Mouse (Mus musculus) heart, embryonic 16.5 days (tissue): ENCODE measurements around the gene Efcab6. TPM values are rescaled to one million over a fixed set of nuclear protein-coding genes. Genes with fewer than 3 reads are reported as not detected.

Experiments used
- ATAC-seq: fragments of 200-750 bp; cut with Nextera tagmentation; replicated peaks from 2 replicates; pipeline ENCODE4 v1.8.0; 2017; ENCODE audit warnings: moderate number of reproducible peaks; ENCODE audit not compliant: insufficient read depth, low FRiP score; ENCODE audit errors: extremely low read depth
- H3K27ac ChIP-seq: fragments of 300-500 bp; sonication (generic); 2 replicates; pipeline ENCODE4 v1.5.1; 2014; ENCODE audit warnings: mild to moderate bottlenecking, low read length, control low read depth, moderate library complexity
- H3K27me3 ChIP-seq: fragments of 300-500 bp; sonication (generic); 2 replicates; pipeline ENCODE4 v1.6.1; 2014; ENCODE audit warnings: low read length, mixed read lengths; ENCODE audit not compliant: control insufficient read depth, insufficient read depth
- H3K36me3 ChIP-seq: fragments of 300-500 bp; sonication (generic); 2 replicates; pipeline ENCODE4 v1.6.1; 2014; ENCODE audit not compliant: control insufficient read depth, insufficient read depth
- H3K4me1 ChIP-seq: fragments of 300-500 bp; sonication (generic); 2 replicates; pipeline ENCODE4 v1.6.1; 2014; ENCODE audit warnings: low read length, mixed read lengths; ENCODE audit not compliant: control insufficient read depth, insufficient read depth
- H3K4me2 ChIP-seq: fragments of 300-500 bp; sonication (generic); 2 replicates; pipeline ENCODE4 v1.6.1; 2014; ENCODE audit warnings: low read depth, mild to moderate bottlenecking, control low read depth, low read length
- H3K4me3 ChIP-seq: fragments of 300-500 bp; sonication (generic); 2 replicates; pipeline ENCODE4 v1.5.1; 2014; ENCODE audit warnings: mild to moderate bottlenecking, control low read depth, low read length
- H3K9ac ChIP-seq: fragments of 300-500 bp; sonication (generic); 2 replicates; pipeline ENCODE4 v1.6.1; 2014; ENCODE audit warnings: low read length, control low read depth
- H3K9me3 ChIP-seq: fragments of 300-500 bp; sonication (generic); replicated peaks from 2 replicates; pipeline ENCODE4 v1.6.1; 2016; ENCODE audit warnings: low read length; ENCODE audit not compliant: control insufficient read depth
- WGBS: fragments of 180-500 bp; shearing (Covaris S2); extraction: QIAGEN DNeasy Blood & Tissue Kit; methylation state at CpG from one replicate; pipeline ENCODE4 v1.1.7; 2014; 5-methylcytosine and 5-hydroxymethylcytosine counted together
- polyA plus RNA-seq: library from polyadenylated mRNA; unstranded; fragments of >200 nt; fragmentation: Nextera tagmentation; extraction: Ambion mirVana; gene quantifications from 2 replicates; pipeline ENCODE4 v1.2.1, GENCODE M21; 2015

Gene Efcab6
- polyA plus RNA-seq, 1 experiment from 2014 or later, result 0.30 TPM

GRCm38 (mm10) chr15:84086775-84087174 lies 21.6 kb upstream of the Efcab6 start:
- H3K9ac ChIP-seq, result no peak overlapping the region
- H3K36me3 ChIP-seq, result no peaks in the 10 kb centered on the region
- 41% methylated on average over 9 of the region's 9 CpGs for WGBS
- H3K9me3 ChIP-seq, result no peaks in the 10 kb centered on the region
- no peak for ATAC-seq
- H3K4me2 ChIP-seq, result no peak overlapping the region
- H3K27ac ChIP-seq, result no peak overlapping the region
- no peaks in the 10 kb centered on the region for H3K27me3 ChIP-seq
- H3K4me1 ChIP-seq, result no peaks in the 10 kb centered on the region
- H3K4me3 ChIP-seq, result no peak overlapping the region

GRCm38 (mm10) chr15:84086364-84086763 lies 21.2 kb upstream of the Efcab6 start:
- Histone ChIP-seq H3K9ac (no peak overlapping the region), H3K27ac (no peak overlapping the region), H3K36me3 (no peaks in the 10 kb centered on the region), H3K4me3 (no peak overlapping the region), H3K27me3 (no peaks in the 10 kb centered on the region), H3K9me3 (no peaks in the 10 kb centered on the region), H3K4me1 (no peaks in the 10 kb centered on the region), H3K4me2 (no peak overlapping the region)
- ATAC-seq, result no peak
- 21% methylated on average over 12 of the region's 12 CpGs for WGBS

GRCm38 (mm10) chr15:84080069-84080468 lies 14.9 kb upstream of the Efcab6 start:
- H3K4me2 ChIP-seq, result no peak overlapping the region
- 33% methylated on average over 7 of the region's 7 CpGs for WGBS
- no peak overlapping the region for H3K4me3 ChIP-seq
- H3K27me3 ChIP-seq, result peaks cover 15% of the 10 kb centered on the region
- H3K36me3 ChIP-seq, result no peaks in the 10 kb centered on the region
- ATAC-seq, result no peak
- H3K9ac ChIP-seq, result no peak overlapping the region
- no peak overlapping the region for H3K27ac ChIP-seq
- H3K4me1 ChIP-seq, result no peaks in the 10 kb centered on the region
- H3K9me3 ChIP-seq, result no peaks in the 10 kb centered on the region

GRCm38 (mm10) chr15:84079519-84079918 lies 14.3 kb upstream of the Efcab6 start:
- H3K4me1 ChIP-seq, result no peaks in the 10 kb centered on the region
- H3K9ac ChIP-seq, result no peak overlapping the region
- no peaks in the 10 kb centered on the region for H3K9me3 ChIP-seq
- no peak overlapping the region for H3K4me2 ChIP-seq
- no peak overlapping the region for H3K27ac ChIP-seq
- H3K36me3 ChIP-seq, result no peaks in the 10 kb centered on the region
- H3K4me3 ChIP-seq, result no peak overlapping the region
- WGBS, result 78% methylated on average over 2 of the region's 2 CpGs
- H3K27me3 ChIP-seq, result peaks cover 21% of the 10 kb centered on the region
- ATAC-seq, result no peak

GRCm38 (mm10) chr15:84078667-84079066 lies 13.5 kb upstream of the Efcab6 start:
- Histone ChIP-seq H3K27ac (no peak overlapping the region), H3K4me1 (no peaks in the 10 kb centered on the region), H3K36me3 (no peaks in the 10 kb centered on the region), H3K4me2 (no peak overlapping the region), H3K27me3 (peaks cover 24% of the 10 kb centered on the region), H3K4me3 (no peak overlapping the region), H3K9ac (no peak overlapping the region), H3K9me3 (no peaks in the 10 kb centered on the region)
- WGBS, result 71% methylated on average over 13 of the region's 13 CpGs
- no peak for ATAC-seq

GRCm38 (mm10) chr15:84077151-84077550 lies 12.0 kb upstream of the Efcab6 start:
- H3K9ac ChIP-seq, result no peak overlapping the region
- no peak overlapping the region for H3K27ac ChIP-seq
- H3K4me1 ChIP-seq, result no peaks in the 10 kb centered on the region
- H3K36me3 ChIP-seq, result no peaks in the 10 kb centered on the region
- no peak overlapping the region for H3K4me3 ChIP-seq
- 55% methylated on average over 17 of the region's 17 CpGs for WGBS
- H3K4me2 ChIP-seq, result no peak overlapping the region
- no peak for ATAC-seq
- H3K9me3 ChIP-seq, result no peaks in the 10 kb centered on the region
- H3K27me3 ChIP-seq, result peaks cover 34% of the 10 kb centered on the region

- H3K4me2 ChIP-seq, result no peak overlapping the region
- H3K4me1 ChIP-seq, result no peaks in the 10 kb centered on the region
- H3K9ac ChIP-seq, result no peak overlapping the region
- H3K4me3 ChIP-seq, result no peak overlapping the region
- no peaks in the 10 kb centered on the region for H3K9me3 ChIP-seq
- no peak overlapping the region for H3K27ac ChIP-seq
- H3K36me3 ChIP-seq, result no peaks in the 10 kb centered on the region
- WGBS, result 20% methylated on average over 17 of the region's 17 CpGs
- ATAC-seq, result no peak
- peaks cover 46% of the 10 kb centered on the region for H3K27me3 ChIP-seq
Measured at GRCm38 (mm10) chr15:84074705-84075185, 9.6 kb upstream of the Efcab6 start.

GRCm38 (mm10) chr15:84073911-84074704 lies 8.9 kb upstream of the Efcab6 start:
- no peak overlapping the region for H3K4me2 ChIP-seq
- ATAC-seq, result no peak
- no peaks in the 10 kb centered on the region for H3K4me1 ChIP-seq
- H3K27ac ChIP-seq, result no peak overlapping the region
- no peak overlapping the region for H3K4me3 ChIP-seq
- 13% methylated on average over 15 of the region's 15 CpGs for WGBS
- H3K9ac ChIP-seq, result no peak overlapping the region
- no peaks in the 10 kb centered on the region for H3K9me3 ChIP-seq
- peaks cover 47% of the 10 kb centered on the region for H3K27me3 ChIP-seq
- H3K36me3 ChIP-seq, result no peaks in the 10 kb centered on the region

- no peak overlapping the region for H3K4me3 ChIP-seq
- ATAC-seq, result no peak
- no peaks in the 10 kb centered on the region for H3K36me3 ChIP-seq
- H3K4me2 ChIP-seq, result no peak overlapping the region
- peaks cover 56% of the 10 kb centered on the region for H3K27me3 ChIP-seq
- H3K27ac ChIP-seq, result no peak overlapping the region
- no peak overlapping the region for H3K9ac ChIP-seq
- H3K9me3 ChIP-seq, result no peaks in the 10 kb centered on the region
- WGBS, result 15% methylated on average over 8 of the region's 8 CpGs
- no peaks in the 10 kb centered on the region for H3K4me1 ChIP-seq
Measured at GRCm38 (mm10) chr15:84073058-84073457, 7.9 kb upstream of the Efcab6 start.
